Mouse (Mus musculus): ENCODE measurements around the gene Zfp143. TPM values are rescaled to one million over a fixed set of nuclear protein-coding genes. Genes with fewer than 3 reads are reported as not detected.
"Not testable (repeated sequence)": the region's sequence is repeated elsewhere in the genome, so short reads cannot be mapped to it uniquely, and the experiment has no call there.

The Zfp143 gene
- polyA plus RNA-seq, 1 experiment from 2014 or later: 27.8 TPM

GRCm38 (mm10) chr7:110121516-110122288, 60.7 kb downstream of the Zfp143 start, which contains the start of gene Wee1:
TSS of gene Wee1 (plus strand) at chr7:110122046.
- peak within 1 kb of the TSS; percentile 97 for H3K9ac ChIP-seq
- H3K9me3 ChIP-seq: no peaks in the 10 kb centered on the region
- H3K27me3 ChIP-seq: no peaks in the 10 kb centered on the region
- peak within 1 kb of the TSS; percentile 97 for H3K4me3 ChIP-seq (replicated peaks)
- peaks cover 26% of the 10 kb centered on the region for H3K4me1 ChIP-seq
- H3K4me2 ChIP-seq: peak within 1 kb of the TSS; percentile 76
- peak within 1 kb of the TSS; percentile 94 for H3K27ac ChIP-seq
- under 1% methylated on average over 66 of the region's 81 CpGs for WGBS
- peaks cover 6% of the 10 kb centered on the region for H3K36me3 ChIP-seq (replicated peaks)
- ATAC-seq (ENCODE audit: low FRiP score): peak; percentile 98

- H3K4me2 ChIP-seq: peak overlapping the region; percentile 76
- no peaks in the 10 kb centered on the region for H3K27me3 ChIP-seq
- peak overlapping the region; percentile 97 for H3K4me3 ChIP-seq (replicated peaks)
- peaks cover 11% of the 10 kb centered on the region for H3K36me3 ChIP-seq (replicated peaks)
- no peak; the same call in 1 of the 2 replicates for ATAC-seq (ENCODE audit: low FRiP score)
- WGBS: under 1% methylated on average over 27 of the region's 27 CpGs
- no peaks in the 10 kb centered on the region for H3K9me3 ChIP-seq
- H3K9ac ChIP-seq: peak overlapping the region; percentile 97
- peak overlapping the region; percentile 94 for H3K27ac ChIP-seq
- peaks cover 23% of the 10 kb centered on the region for H3K4me1 ChIP-seq
Observed at GRCm38 (mm10) chr7:110122289-110122564, 61.2 kb downstream of the Zfp143 start.

- peak overlapping the region; percentile 94 for H3K27ac ChIP-seq
- H3K4me2 ChIP-seq: peak overlapping the region; percentile 76
- no peaks in the 10 kb centered on the region for H3K27me3 ChIP-seq
- peak; percentile 23 for ATAC-seq (ENCODE audit: low FRiP score)
- H3K4me3 ChIP-seq (replicated peaks): peak overlapping the region; percentile 97
- under 1% methylated on average over 74 of the region's 74 CpGs for WGBS
- peak overlapping the region; percentile 97 for H3K9ac ChIP-seq
- H3K9me3 ChIP-seq: no peaks in the 10 kb centered on the region
- H3K36me3 ChIP-seq (replicated peaks): peaks cover 17% of the 10 kb centered on the region
- peaks cover 23% of the 10 kb centered on the region for H3K4me1 ChIP-seq
Observed at GRCm38 (mm10) chr7:110122565-110123422, 61.8 kb downstream of the Zfp143 start.

GRCm38 (mm10) chr7:110123844-110124555, 63.0 kb downstream of the Zfp143 start:
- ATAC-seq (ENCODE audit: low FRiP score): no peak
- H3K4me3 ChIP-seq (replicated peaks): peak overlapping the region; percentile 97
- H3K9me3 ChIP-seq: no peaks in the 10 kb centered on the region
- H3K4me2 ChIP-seq: peak overlapping the region; percentile 76
- H3K36me3 ChIP-seq (replicated peaks): peaks cover 28% of the 10 kb centered on the region
- H3K9ac ChIP-seq: peak overlapping the region; percentile 97; the same call in 1 of the 2 replicates
- no peak overlapping the region for H3K27ac ChIP-seq
- WGBS: 58% methylated on average over 12 of the region's 12 CpGs
- peaks cover 23% of the 10 kb centered on the region for H3K4me1 ChIP-seq
- H3K27me3 ChIP-seq: no peaks in the 10 kb centered on the region

- H3K27me3 ChIP-seq: no peaks in the 10 kb centered on the region
- H3K4me2 ChIP-seq: no peak overlapping the region
- WGBS: 80% methylated on average over 2 of the region's 2 CpGs
- peaks cover 15% of the 10 kb centered on the region for H3K4me1 ChIP-seq
- H3K9me3 ChIP-seq: no peaks in the 10 kb centered on the region
- no peak for ATAC-seq (ENCODE audit: low FRiP score)
- peaks cover 66% of the 10 kb centered on the region for H3K36me3 ChIP-seq (replicated peaks)
- H3K27ac ChIP-seq: no peak overlapping the region
- no peak overlapping the region for H3K9ac ChIP-seq
- H3K4me3 ChIP-seq (replicated peaks): no peak overlapping the region
Observed at GRCm38 (mm10) chr7:110128566-110128965, 67.5 kb downstream of the Zfp143 start.

- H3K4me1 ChIP-seq; H3K9me3 ChIP-seq; H3K27ac ChIP-seq; H3K27me3 ChIP-seq; ATAC-seq (ENCODE audit: low FRiP score); H3K4me3 ChIP-seq (replicated peaks); H3K9ac ChIP-seq; H3K4me2 ChIP-seq: not testable (repeated sequence)
- 80% methylated on average over 2 of the region's 2 CpGs for WGBS
- H3K36me3 ChIP-seq (replicated peaks): peaks cover 86% of the 10 kb centered on the region
Observed at GRCm38 (mm10) chr7:110132272-110132671, 71.3 kb downstream of the Zfp143 start.

- Histone ChIP-seq H3K4me2 (no peak overlapping the region), H3K27ac (no peak overlapping the region), H3K36me3 (replicated peaks) (peaks cover 86% of the 10 kb centered on the region), H3K9ac (no peak overlapping the region), H3K27me3 (no peaks in the 10 kb centered on the region), H3K4me3 (replicated peaks) (no peak overlapping the region), H3K9me3 (no peaks in the 10 kb centered on the region), H3K4me1 (no peaks in the 10 kb centered on the region)
- WGBS: 88% methylated on average over 5 of the region's 5 CpGs
- ATAC-seq (ENCODE audit: low FRiP score): no peak
Observed at GRCm38 (mm10) chr7:110133988-110134387, 73.0 kb downstream of the Zfp143 start.

- Histone ChIP-seq H3K9ac (no peak overlapping the region), H3K27me3 (no peaks in the 10 kb centered on the region), H3K4me1 (no peaks in the 10 kb centered on the region), H3K27ac (no peak overlapping the region), H3K4me2 (no peak overlapping the region), H3K36me3 (replicated peaks) (peaks cover 93% of the 10 kb centered on the region), H3K9me3 (no peaks in the 10 kb centered on the region), H3K4me3 (replicated peaks) (no peak overlapping the region)
- ATAC-seq (ENCODE audit: low FRiP score): no peak
- WGBS: 86% methylated on average over 2 of the region's 2 CpGs
Observed at GRCm38 (mm10) chr7:110138538-110138937, 77.5 kb downstream of the Zfp143 start.

GRCm38 (mm10) chr7:110143863-110144262, 82.8 kb downstream of the Zfp143 start:
- no peaks in the 10 kb centered on the region for H3K27me3 ChIP-seq
- H3K4me2 ChIP-seq: no peak overlapping the region
- H3K4me3 ChIP-seq (replicated peaks): no peak overlapping the region
- no peaks in the 10 kb centered on the region for H3K9me3 ChIP-seq
- H3K36me3 ChIP-seq (replicated peaks): peaks cover 71% of the 10 kb centered on the region
- 95% methylated on average over 1 of the region's 1 CpGs for WGBS
- no peak for ATAC-seq (ENCODE audit: low FRiP score)
- H3K9ac ChIP-seq: no peak overlapping the region
- H3K27ac ChIP-seq: no peak overlapping the region
- no peaks in the 10 kb centered on the region for H3K4me1 ChIP-seq

Other genes with a start within 250 kb of the Zfp143 start
- gene Scube2, start 195.5 kb upstream of the Zfp143 start, polyA plus RNA-seq (2016; fragmentation: Nextera tagmentation; extraction: Ambion mirVana): 1.5 and 1.8 TPM in 2 replicates
- 52.2 and 53.6 TPM in 2 replicates for gene Dennd5a, start 100.7 kb upstream of the Zfp143 start, polyA plus RNA-seq (2016; fragmentation: Nextera tagmentation; extraction: Ambion mirVana)
- 75.8 and 78.8 TPM in 2 replicates for gene Tmem41b, start 74.3 kb upstream of the Zfp143 start, polyA plus RNA-seq (2016; fragmentation: Nextera tagmentation; extraction: Ambion mirVana)
- 58.6 and 61.1 TPM in 2 replicates for gene Ipo7, start 42.9 kb upstream of the Zfp143 start, polyA plus RNA-seq (2016; fragmentation: Nextera tagmentation; extraction: Ambion mirVana)
- 36.9 and 39.3 TPM in 2 replicates for gene Wee1, start 60.8 kb downstream of the Zfp143 start, polyA plus RNA-seq (2016; fragmentation: Nextera tagmentation; extraction: Ambion mirVana)
- gene Swap70, start 160.5 kb downstream of the Zfp143 start, polyA plus RNA-seq (2016; fragmentation: Nextera tagmentation; extraction: Ambion mirVana): 22.2 and 24.0 TPM in 2 replicates

All from forebrain, embryonic 12.5 days (tissue).